Mouse (Mus musculus) kidney, postnatal 0 days (tissue): ENCODE measurements at regions not wholly inside any gene's neighbourhood (a gene's known extent, or its start where the extent isn't known, plus 50 kb on each side); places are given as distances from the start of the nearest gene placed in this dataset.
A peak's percentile ranks its signal among the peaks of the same experiment; 100 is the strongest.

Experiments
- ATAC-seq: fragments of 200-750 bp; cut with Nextera tagmentation; replicated peaks from 2 replicates; pipeline ENCODE4 v1.8.0; 2017; ENCODE audit warnings: low read depth, moderate number of reproducible peaks, moderate TSS enrichment, moderate library complexity; ENCODE audit not compliant: low FRiP score
- DNase-seq: peaks from one replicate; pipeline ENCODE4 v3.0.0-alpha.2; 2016; ENCODE audit warnings: low spot score
- H3K27ac ChIP-seq: fragments of 300-500 bp; sonication (generic); 2 replicates; pipeline ENCODE4 v1.5.1; 2014; ENCODE audit warnings: mild to moderate bottlenecking
- H3K27me3 ChIP-seq: fragments of 300-500 bp; sonication (generic); 2 replicates; pipeline ENCODE4 v1.6.1; 2014; ENCODE audit warnings: low read length, mixed read lengths; ENCODE audit not compliant: insufficient read depth
- H3K36me3 ChIP-seq: fragments of 300-500 bp; sonication (generic); 2 replicates; pipeline ENCODE4 v1.6.1; 2014; ENCODE audit warnings: low read length, mixed read lengths; ENCODE audit not compliant: insufficient read depth
- H3K4me1 ChIP-seq: fragments of 300-500 bp; sonication (generic); replicated peaks from 2 replicates; pipeline ENCODE4 v1.6.1; 2014; ENCODE audit warnings: antibody characterized with exemption, low read length, mixed read lengths; ENCODE audit not compliant: insufficient read depth
- H3K4me2 ChIP-seq: fragments of 300-500 bp; sonication (generic); 2 replicates; pipeline ENCODE4 v1.6.1; 2014; ENCODE audit warnings: mild to moderate bottlenecking, low read length, moderate library complexity, mixed read lengths
- H3K4me3 ChIP-seq: fragments of 300-500 bp; sonication (generic); replicated peaks from 2 replicates; pipeline ENCODE4 v1.5.1; 2014; ENCODE audit warnings: low read depth, low read length
- H3K9ac ChIP-seq: fragments of 300-500 bp; sonication (generic); 2 replicates; pipeline ENCODE4 v1.6.1; 2014; ENCODE audit warnings: low read depth, low read length
- H3K9me3 ChIP-seq: fragments of 300-500 bp; sonication (generic); replicated peaks from 2 replicates; pipeline ENCODE4 v1.6.1; 2016; ENCODE audit warnings: low read length, inconsistent platforms, mixed read lengths
- CTCF ChIP-seq: IDR thresholded peaks from 2 replicates; pipeline ENCODE4 v1.5.1; 2016; ENCODE audit warnings: antibody characterized with exemption, low read depth, mild to moderate bottlenecking, moderate library complexity
- WGBS: fragments of 180-500 bp; shearing (Covaris S2); extraction: QIAGEN DNeasy Blood & Tissue Kit; methylation state at CpG from one replicate; pipeline ENCODE4 v1.1.7; 2014; 5-methylcytosine and 5-hydroxymethylcytosine counted together

DNA sequence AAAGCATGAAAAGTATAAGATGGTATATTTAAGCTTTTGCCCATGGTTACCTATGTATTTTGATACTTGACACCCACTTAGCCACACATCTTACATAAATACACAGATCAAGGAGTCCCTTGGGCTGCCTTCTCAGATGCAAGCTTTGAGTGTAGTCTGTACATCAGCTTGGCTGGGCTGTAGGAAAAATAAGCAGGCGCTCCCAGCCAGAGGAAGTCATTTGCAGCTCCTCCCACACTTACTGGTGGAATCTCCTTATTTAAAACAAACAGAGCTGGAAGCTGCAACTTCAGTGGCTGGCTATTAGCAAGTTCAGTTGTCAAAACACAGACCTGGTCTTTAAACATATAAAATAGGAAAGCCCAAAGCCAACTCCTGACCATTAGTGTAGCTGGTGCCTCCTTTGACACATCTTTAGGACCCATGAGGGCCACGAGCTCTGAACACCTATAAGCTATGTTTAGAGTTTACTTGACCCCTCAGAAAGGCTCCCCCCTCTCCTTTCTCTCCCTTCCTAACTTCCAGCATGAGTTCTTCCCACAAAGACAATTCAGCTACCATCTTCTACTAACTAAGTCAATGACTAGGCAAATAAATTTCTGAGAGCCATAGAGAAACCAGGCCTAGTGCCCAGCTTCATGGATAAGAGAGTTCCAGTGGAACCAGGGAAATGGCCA, 75.4 kb upstream of the Nepro start:
- no peaks in the 10 kb centered on the region for H3K36me3 ChIP-seq
- 0 out of 2 replicates have a peak overlapping the region, but pooled peaks have one; percentile 15 for H3K27ac ChIP-seq
- H3K4me3 ChIP-seq = no peak overlapping the region
- H3K4me1 ChIP-seq = peaks cover 3% of the 10 kb centered on the region; the same call in 1 of the 2 replicates
- WGBS = 21% methylated on average over 2 of the region's 2 CpGs
- DNase-seq (peak; percentile 75), ATAC-seq (no peak)
- H3K27me3 ChIP-seq = no peaks in the 10 kb centered on the region
- H3K4me2 ChIP-seq = no peak overlapping the region
- no peaks in the 10 kb centered on the region for H3K9me3 ChIP-seq
- TF ChIP-seq CTCF = no peak
- no peak overlapping the region for H3K9ac ChIP-seq

- Histone ChIP-seq H3K4me3 (no peak overlapping the region), H3K9me3 (no peaks in the 10 kb centered on the region), H3K27me3 (no peaks in the 10 kb centered on the region), H3K4me2 (no peak overlapping the region), H3K27ac (no peak overlapping the region), H3K36me3 (no peaks in the 10 kb centered on the region), H3K4me1 (peaks cover 3% of the 10 kb centered on the region; the same call in 1 of the 2 replicates), H3K9ac (no peak overlapping the region)
- ATAC-seq (no peak), DNase-seq (peak; percentile 97)
- TF ChIP-seq CTCF = peak; percentile 84
- 11% methylated on average over 4 of the region's 4 CpGs for WGBS
Observed at GRCm38 (mm10) chr16:44643992-44644391, 80.1 kb upstream of the Nepro start.

- 76% methylated on average over 3 of the region's 3 CpGs for WGBS
- DNase-seq = no peak
Observed at GRCm38 (mm10) chr16:44637100-44637499, 78.4 kb upstream of the Boc start.

DNA sequence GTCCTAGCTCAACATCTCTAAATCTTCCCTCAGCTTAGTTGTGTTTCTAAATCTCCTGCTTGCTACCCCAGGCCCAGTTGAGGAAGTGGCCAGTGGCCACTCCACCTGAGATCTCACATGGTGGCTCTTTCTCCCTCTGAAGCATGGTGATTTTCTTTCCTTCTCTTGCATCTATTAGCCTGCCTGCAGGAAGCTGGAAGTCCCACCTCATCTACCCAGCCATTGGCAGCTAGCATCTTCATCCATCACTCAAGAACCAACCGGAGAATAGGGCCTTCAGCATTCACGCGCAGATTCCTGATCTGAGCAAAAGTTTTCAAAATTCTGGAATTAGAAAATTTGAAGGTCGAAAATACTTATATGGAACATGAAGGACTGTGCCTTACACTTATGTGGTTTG, 75.8 kb upstream of the Boc start:
- Histone ChIP-seq H3K9ac (no peak overlapping the region), H3K36me3 (no peaks in the 10 kb centered on the region), H3K27ac (no peak overlapping the region), H3K4me1 (peaks cover 25% of the 10 kb centered on the region; the same call in 1 of the 2 replicates), H3K9me3 (no peaks in the 10 kb centered on the region), H3K4me2 (no peak overlapping the region), H3K27me3 (no peaks in the 10 kb centered on the region), H3K4me3 (no peak overlapping the region)
- ATAC-seq (no peak), DNase-seq (no peak)
- TF ChIP-seq CTCF = no peak
- 96% methylated on average over 4 of the region's 4 CpGs for WGBS

More at GRCm38 (mm10) chr16:44637100-44637499, 78.4 kb upstream of the Boc start:
- Histone ChIP-seq H3K27me3 (no peaks in the 10 kb centered on the region), H3K9ac (no peak overlapping the region), H3K4me3 (no peak overlapping the region), H3K4me1 (peaks cover 10% of the 10 kb centered on the region; the same call in 1 of the 2 replicates), H3K36me3 (no peaks in the 10 kb centered on the region), H3K9me3 (no peaks in the 10 kb centered on the region), H3K4me2 (no peak overlapping the region), H3K27ac (no peak overlapping the region)
- TF ChIP-seq CTCF = no peak
- ATAC-seq = no peak

- Histone ChIP-seq H3K4me2 (peak overlapping the region; percentile 23; the same call in 1 of the 2 replicates), H3K36me3 (no peaks in the 10 kb centered on the region), H3K27ac (peak overlapping the region; percentile 86), H3K9ac (no peak overlapping the region), H3K9me3 (no peaks in the 10 kb centered on the region), H3K4me1 (peaks cover 25% of the 10 kb centered on the region; the same call in 1 of the 2 replicates), H3K4me3 (no peak overlapping the region), H3K27me3 (no peaks in the 10 kb centered on the region)
- no peak for TF ChIP-seq CTCF
- ATAC-seq (no peak; the same call in 1 of the 2 replicates), DNase-seq (no peak)
- WGBS = 40% methylated on average over 9 of the region's 9 CpGs
Observed at GRCm38 (mm10) chr16:44633059-44633667, 74.5 kb upstream of the Boc start.

- H3K36me3 ChIP-seq = no peaks in the 10 kb centered on the region
- peak overlapping the region; percentile 86 for H3K27ac ChIP-seq
- H3K9ac ChIP-seq = no peak overlapping the region
- 12% methylated on average over 9 of the region's 9 CpGs for WGBS
- H3K4me2 ChIP-seq = peak overlapping the region; percentile 23; the same call in 1 of the 2 replicates
- TF ChIP-seq CTCF = no peak
- H3K4me3 ChIP-seq = no peak overlapping the region
- no peaks in the 10 kb centered on the region for H3K27me3 ChIP-seq
- H3K9me3 ChIP-seq = no peaks in the 10 kb centered on the region
- DNase-seq (peak; percentile 89), ATAC-seq (peak; percentile 45; the same call in 1 of the 2 replicates)
- H3K4me1 ChIP-seq = peaks cover 25% of the 10 kb centered on the region; the same call in 1 of the 2 replicates
Observed at GRCm38 (mm10) chr16:44632330-44633058, 73.8 kb upstream of the Boc start.
